Mouse (Mus musculus) cortical plate, adult 2 months (tissue): ENCODE results near the gene Pls1. TPM values are rescaled to one million over a fixed set of nuclear protein-coding genes. Genes with fewer than 3 reads are reported as not detected.

ENCODE experiments used
- H3K27ac ChIP-seq: fragments of 200-500 bp; 2 replicates; pipeline ENCODE4 v1.5.1; 2012; ENCODE audit warnings: low read length, control low read depth, inconsistent platforms; ENCODE audit not compliant: insufficient read depth
- H3K4me1 ChIP-seq: fragments of 200-500 bp; 2 replicates; pipeline ENCODE4 v1.6.1; 2011; ENCODE audit warnings: low read length; ENCODE audit not compliant: control insufficient read depth, insufficient read depth
- H3K4me3 ChIP-seq: fragments of 200-500 bp; 2 replicates; pipeline ENCODE4 v1.5.1; 2011; ENCODE audit warnings: mild to moderate bottlenecking, low read length, control low read depth; ENCODE audit not compliant: insufficient read depth
- CTCF ChIP-seq: fragments of 200-500 bp; IDR thresholded peaks from 2 replicates; pipeline ENCODE4 v1.5.1; 2011; ENCODE audit warnings: mild to moderate bottlenecking, control low read depth, low read length; ENCODE audit not compliant: insufficient read depth; ENCODE audit errors: extremely low read depth
- POLR2A ChIP-seq: fragments of 200-500 bp; IDR thresholded peaks from 2 replicates; pipeline ENCODE4 v1.6.1; 2011; ENCODE audit warnings: mild to moderate bottlenecking, low read length, control low read depth; ENCODE audit not compliant: insufficient read depth; ENCODE audit errors: extremely low read depth
- polyA plus RNA-seq: library from polyadenylated mRNA; depleted of rRNA; stranded (reverse); fragments of >200 nt; gene quantifications from 2 replicates; pipeline ENCODE4 v1.2.3, GENCODE M21; 2012

The Pls1 gene
- polyA plus RNA-seq, 1 experiment, result 6.2 TPM

- Histone ChIP-seq H3K4me3 (0 out of 2 replicates have a peak overlapping the region, but pooled peaks have one; percentile 13), H3K27ac (no peak overlapping the region), H3K4me1 (0 out of 2 replicates have a peak, but pooled peaks cover 2% of the 10 kb centered on the region)
- TF ChIP-seq CTCF (no peak), POLR2A (no peak)
Observed at GRCm38 (mm10) chr9:95783646-95784293, 61.3 kb downstream of the Pls1 start.

GRCm38 (mm10) chr9:95771671-95772070 is 73.4 kb downstream of the Pls1 start:
- Histone ChIP-seq H3K27ac (no peak overlapping the region), H3K4me3 (no peak overlapping the region), H3K4me1 (peaks cover 2% of the 10 kb centered on the region; the same call in 1 of the 2 replicates)
- TF ChIP-seq CTCF (no peak), POLR2A (no peak)

- Histone ChIP-seq H3K4me1 (no peaks in the 10 kb centered on the region), H3K4me3 (no peak overlapping the region), H3K27ac (no peak overlapping the region)
- no peak for TF ChIP-seq CTCF
- no peak for TF ChIP-seq POLR2A
Observed at GRCm38 (mm10) chr9:95763218-95763617, 81.9 kb downstream of the Pls1 start.

- H3K4me1 ChIP-seq, result no peaks in the 10 kb centered on the region
- no peak overlapping the region for H3K27ac ChIP-seq
- H3K4me3 ChIP-seq, result no peak overlapping the region
- TF ChIP-seq POLR2A, result no peak
- no peak for TF ChIP-seq CTCF
Observed at GRCm38 (mm10) chr9:95762228-95762627, 82.9 kb downstream of the Pls1 start.

DNA sequence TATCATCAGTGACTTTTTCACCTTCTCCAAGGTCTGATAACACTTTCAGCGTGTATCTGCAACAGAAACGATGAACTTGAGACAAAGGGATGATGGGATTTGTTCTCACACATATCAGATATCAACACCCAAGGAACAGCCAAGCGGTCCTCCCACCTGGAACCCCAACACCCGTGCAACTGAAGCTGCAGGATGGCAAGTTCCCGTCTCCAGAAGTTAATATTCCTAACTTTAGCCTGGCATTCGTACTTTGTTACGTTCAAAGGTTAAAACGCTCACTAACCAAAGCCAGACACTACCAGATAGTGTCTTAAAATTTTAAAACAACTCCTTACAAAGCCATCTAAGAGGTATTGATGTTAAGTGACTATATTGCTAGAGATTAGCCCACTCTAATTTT is 83.7 kb downstream of the Pls1 start:
- H3K4me3 ChIP-seq, result no peak overlapping the region
- H3K27ac ChIP-seq, result no peak overlapping the region
- H3K4me1 ChIP-seq, result no peaks in the 10 kb centered on the region
- no peak for TF ChIP-seq CTCF
- no peak for TF ChIP-seq POLR2A

DNA sequence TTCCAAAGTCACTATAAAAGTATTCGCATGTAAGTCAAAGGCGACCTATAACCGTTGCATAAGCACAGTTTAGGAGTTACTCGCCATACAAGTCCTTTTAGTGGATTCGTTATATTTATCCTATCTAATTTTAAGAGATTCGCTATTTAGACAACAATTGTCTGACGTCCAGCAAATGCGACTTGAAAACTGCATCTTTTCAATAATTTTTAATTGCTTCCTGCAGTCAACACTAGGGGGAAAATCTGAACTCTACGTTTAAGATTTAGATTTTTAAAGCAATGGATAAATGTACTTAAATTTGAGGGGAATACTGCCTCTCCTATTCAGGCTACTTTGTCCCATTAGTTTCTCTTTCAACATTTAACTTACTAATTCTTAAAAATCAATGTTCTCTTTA is 94.4 kb downstream of the Pls1 start:
- Histone ChIP-seq H3K27ac (no peak overlapping the region), H3K4me3 (peak overlapping the region; percentile 93; the same call in 1 of the 2 replicates), H3K4me1 (peaks cover 2% of the 10 kb centered on the region; the same call in 1 of the 2 replicates)
- no peak for TF ChIP-seq POLR2A
- TF ChIP-seq CTCF, result no peak

GRCm38 (mm10) chr9:95750037-95750511 is 95.0 kb downstream of the Pls1 start, which contains the start of gene Trpc1:
Trpc1 (minus strand) TSS chr9:95750375.
- peak within 1 kb of the TSS; percentile 95 for H3K27ac ChIP-seq
- TF ChIP-seq CTCF, result no peak
- peak; percentile 80 for TF ChIP-seq POLR2A

DNA sequence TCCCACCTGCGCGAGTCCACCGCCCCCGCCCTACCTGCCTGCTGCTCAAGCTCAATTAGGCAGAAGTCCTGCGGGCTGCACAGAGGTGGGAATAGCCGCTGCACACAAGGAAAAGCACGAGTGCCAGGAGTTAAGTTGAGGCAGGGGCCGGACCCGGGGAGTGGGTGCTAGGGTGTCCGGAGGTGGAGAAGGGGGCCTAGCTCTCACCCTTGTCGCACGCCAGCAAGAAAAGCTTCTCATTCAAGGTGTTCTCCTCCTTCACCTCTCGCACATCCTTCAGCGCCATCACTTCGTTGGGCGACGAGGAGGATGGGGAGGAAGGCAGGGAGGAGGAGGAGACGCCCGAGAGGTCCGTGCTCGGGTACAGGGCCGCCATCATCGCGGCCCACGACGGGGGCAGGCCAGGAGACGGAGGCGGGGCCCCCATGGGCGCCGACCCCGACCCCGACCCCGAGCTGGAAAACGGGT is 95.6 kb downstream of the Pls1 start:
- peak overlapping the region; percentile 93 for H3K4me3 ChIP-seq
- H3K4me1 ChIP-seq, result peaks cover 2% of the 10 kb centered on the region; the same call in 1 of the 2 replicates
- TF ChIP-seq POLR2A, result no peak
- TF ChIP-seq CTCF, result no peak
- H3K27ac ChIP-seq, result peak overlapping the region; percentile 95

More at GRCm38 (mm10) chr9:95750037-95750511, 95.0 kb downstream of the Pls1 start, which contains the start of gene Trpc1:
- Histone ChIP-seq H3K4me1 (peaks cover 2% of the 10 kb centered on the region; the same call in 1 of the 2 replicates), H3K4me3 (peak within 1 kb of the TSS; percentile 93)

DNA sequence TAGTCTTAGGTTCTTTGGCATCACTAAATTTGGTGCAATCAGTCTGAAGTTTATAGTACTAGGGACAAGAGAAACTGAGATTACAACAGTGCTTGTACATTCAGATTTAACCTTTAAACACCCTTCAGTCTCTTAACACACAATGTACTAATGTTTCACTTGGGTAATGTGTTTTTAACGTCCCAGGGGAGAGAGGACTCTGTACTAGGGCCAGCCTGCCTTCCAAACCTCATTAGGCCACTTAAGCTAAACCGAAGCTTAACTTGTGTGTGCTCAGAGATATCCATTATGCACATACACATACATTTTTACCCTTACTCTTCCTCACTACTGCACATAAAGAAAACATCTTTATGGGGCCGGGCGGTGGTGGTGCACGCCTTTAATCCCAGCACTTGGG is 97.8 kb downstream of the Pls1 start:
- Histone ChIP-seq H3K27ac (no peak overlapping the region), H3K4me1 (peaks cover 2% of the 10 kb centered on the region; the same call in 1 of the 2 replicates), H3K4me3 (no peak overlapping the region; the same call in 1 of the 2 replicates)
- TF ChIP-seq POLR2A (no peak), CTCF (no peak)

- TF ChIP-seq POLR2A (no peak), CTCF (no peak)
- Histone ChIP-seq H3K4me3 (no peak overlapping the region), H3K4me1 (peaks cover 2% of the 10 kb centered on the region; the same call in 1 of the 2 replicates), H3K27ac (no peak overlapping the region)
Observed at GRCm38 (mm10) chr9:95744845-95745613, 100.1 kb downstream of the Pls1 start.

DNA sequence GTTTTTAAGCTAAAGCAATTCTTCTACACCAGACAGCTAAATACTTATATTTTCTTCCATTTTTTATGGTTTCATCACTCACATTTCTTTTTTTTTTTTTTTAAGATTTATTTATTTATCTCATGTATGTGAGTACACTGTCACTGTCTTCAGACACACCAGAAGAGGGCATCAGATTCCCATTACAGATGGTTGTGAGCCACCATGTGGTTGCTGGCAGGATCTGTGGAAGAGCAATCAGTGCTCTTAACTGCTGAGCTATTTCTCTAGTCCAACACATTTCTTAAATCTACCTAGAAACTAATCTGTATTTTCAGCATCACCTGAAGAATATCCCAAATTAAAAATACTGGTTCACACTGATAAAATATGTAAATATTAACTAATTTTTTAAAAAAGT is 108.9 kb downstream of the Pls1 start:
- Histone ChIP-seq H3K4me1 (no peaks in the 10 kb centered on the region; the same call in 1 of the 2 replicates), H3K4me3 (no peak overlapping the region), H3K27ac (no peak overlapping the region)
- TF ChIP-seq CTCF (peak; percentile 30; the same call in 1 of the 2 replicates), POLR2A (no peak)
